Mouse (Mus musculus): Measurements from ENCODE around the gene Rrp1b.

- TF ChIP-seq CTCF (conservative IDR thresholded peaks at IDR 0.05 in 1 of 2, IDR thresholded peaks at IDR 0.05 in 1 of 2; ENCODE audit: low read depth in 2 of 2, low read length in 2 of 2) (no peak), POLR2A (IDR thresholded peaks at IDR 0.05; ENCODE audit: low read depth, low read length) (no peak), NELFE (IDR thresholded peaks at IDR 0.05; ENCODE audit: low read depth, low read length) (no peak), EP300 (IDR thresholded peaks at IDR 0.05; ENCODE audit: low read length) (no peak), POLR2AphosphoS2 (IDR thresholded peaks at IDR 0.05; ENCODE audit: low read depth, low read length) (no peak), ZC3H11A (IDR thresholded peaks at IDR 0.05; ENCODE audit: low read depth, low read length) (no peak), RAD21 (IDR thresholded peaks at IDR 0.05; ENCODE audit: low read depth, low read length) (no peak; the same call in 1 of the 2 replicates), USF1 (IDR thresholded peaks at IDR 0.05; ENCODE audit: low read depth, low read length) (no peak), USF2 (conservative IDR thresholded peaks at IDR 0.05; ENCODE audit: low read depth, low read length) (no peak), ELF1 (IDR thresholded peaks at IDR 0.05; ENCODE audit: low read depth, low read length) (no peak), ZMIZ1 (IDR thresholded peaks at IDR 0.05; ENCODE audit: low read depth, low read length) (no peak), KAT2A (IDR thresholded peaks at IDR 0.05; ENCODE audit: insufficient replicate concordance, low read length) (no peak)
Measured at GRCm38 (mm10) chr17:32024671-32025073, 11.2 kb upstream of the Rrp1b start.
